Mouse (Mus musculus) heart, postnatal 0 days (tissue): ENCODE data around the gene Epha6. TPM values are rescaled to one million over a fixed set of nuclear protein-coding genes. Genes with fewer than 3 reads are reported as not detected.

ENCODE experiments used
- ATAC-seq: fragments of 200-750 bp; cut with Nextera tagmentation; 2 replicates; pipeline ENCODE4 v1.8.0; 2017; ENCODE audit warnings: low read depth, moderate number of reproducible peaks, moderate library complexity; ENCODE audit not compliant: insufficient read depth
- DNase-seq: peaks from one replicate; pipeline ENCODE4 v3.0.0-alpha.2; 2016; ENCODE audit warnings: low spot score
- H3K27ac ChIP-seq: fragments of 300-500 bp; sonication (generic); 2 replicates; pipeline ENCODE4 v1.5.1; 2014; ENCODE audit warnings: low read depth, mild to moderate bottlenecking
- H3K27me3 ChIP-seq: fragments of 300-500 bp; sonication (generic); 2 replicates; pipeline ENCODE4 v1.6.1; 2014; ENCODE audit warnings: low read length, mixed read lengths; ENCODE audit not compliant: control insufficient read depth, insufficient read depth
- H3K36me3 ChIP-seq: fragments of 300-500 bp; sonication (generic); replicated peaks from 2 replicates; pipeline ENCODE4 v1.6.1; 2014; ENCODE audit warnings: low read length, mixed read lengths; ENCODE audit not compliant: control insufficient read depth, insufficient read depth
- H3K4me1 ChIP-seq: fragments of 300-500 bp; sonication (generic); 2 replicates; pipeline ENCODE4 v1.6.1; 2014; ENCODE audit warnings: antibody characterized with exemption; ENCODE audit not compliant: control insufficient read depth, insufficient read depth
- H3K4me2 ChIP-seq: fragments of 300-500 bp; sonication (generic); 2 replicates; pipeline ENCODE4 v1.6.1; 2014; ENCODE audit warnings: low read depth, mild to moderate bottlenecking, low read length, moderate library complexity
- H3K4me3 ChIP-seq: fragments of 300-500 bp; sonication (generic); 2 replicates; pipeline ENCODE4 v1.5.1; 2014; ENCODE audit warnings: low read depth, low read length
- H3K9ac ChIP-seq: fragments of 300-500 bp; sonication (generic); replicated peaks from 2 replicates; pipeline ENCODE4 v1.6.1; 2014; ENCODE audit warnings: low read depth, low read length, mixed read lengths
- H3K9me3 ChIP-seq: fragments of 300-500 bp; sonication (generic); replicated peaks from 2 replicates; pipeline ENCODE4 v1.6.1; 2016; ENCODE audit warnings: low read length; ENCODE audit not compliant: control insufficient read depth
- CTCF ChIP-seq: IDR thresholded peaks from 2 replicates; pipeline ENCODE4 v1.5.1; 2016; ENCODE audit warnings: antibody characterized with exemption, control low read depth, low read depth
- EP300 ChIP-seq: IDR thresholded peaks from 2 replicates; pipeline ENCODE4 v1.6.1; 2016; ENCODE audit warnings: antibody characterized with exemption, low read depth
- WGBS: fragments of 180-500 bp; shearing (Covaris S2); extraction: QIAGEN DNeasy Blood & Tissue Kit; methylation state at CpG from one replicate; pipeline ENCODE4 v1.1.7; 2014; 5-methylcytosine and 5-hydroxymethylcytosine counted together
- polyA plus RNA-seq: library from polyadenylated mRNA; unstranded; fragments of >200 nt; fragmentation: Nextera tagmentation; extraction: Ambion mirVana; gene quantifications from 2 replicates; pipeline ENCODE4 v1.2.1, GENCODE M21; 2015
- total RNA-seq: library from RNA; depleted of rRNA; stranded (reverse); fragments of >200 nt; gene quantifications from 2 replicates; pipeline ENCODE4 v1.2.3, GENCODE M21; 2014; ENCODE audit warnings: low replicate concordance

The Epha6 gene
- total and polyA plus RNA-seq, 2 experiments from 2014 or later: not detected

DNA sequence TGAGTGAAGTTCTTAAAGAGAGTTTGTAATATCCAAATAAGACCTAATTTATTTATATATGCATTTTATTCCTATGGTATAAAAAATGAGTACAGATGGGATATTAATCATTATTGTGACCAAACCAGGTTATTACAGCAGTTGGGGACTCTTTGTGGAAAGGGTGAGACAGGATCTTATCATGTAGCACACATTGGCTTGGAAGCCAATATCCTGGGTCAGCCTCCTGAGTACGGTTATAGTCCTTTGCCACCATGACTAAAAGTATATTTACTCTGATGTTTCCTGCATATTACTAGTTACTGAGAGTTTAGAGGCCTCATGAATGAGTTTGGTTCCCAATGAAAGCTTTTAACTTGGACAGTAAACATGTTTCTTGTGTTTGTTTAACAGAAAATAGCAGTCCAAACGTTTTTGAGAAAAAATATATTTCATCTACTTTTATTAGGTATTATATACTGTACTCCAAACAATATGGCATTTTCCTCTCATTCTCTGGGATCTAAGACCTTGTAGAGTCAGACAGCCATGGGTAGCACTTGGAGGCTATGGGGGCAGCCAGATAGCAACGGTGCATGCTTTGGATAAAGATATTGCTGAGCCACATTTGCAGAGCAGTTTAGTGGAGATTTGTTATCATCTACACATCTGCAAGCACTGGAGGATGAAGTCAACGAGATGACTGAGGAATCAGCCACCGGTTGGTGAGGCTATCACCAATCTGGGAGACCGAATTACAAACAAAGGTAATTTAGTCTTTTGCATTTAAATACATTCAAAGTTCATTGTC lies 340.4 kb downstream of the Epha6 start:
- TF ChIP-seq EP300 (no peak), CTCF (no peak)
- WGBS: 64% methylated on average over 6 of the region's 6 CpGs
- H3K4me3 ChIP-seq: no peak overlapping the region

DNA sequence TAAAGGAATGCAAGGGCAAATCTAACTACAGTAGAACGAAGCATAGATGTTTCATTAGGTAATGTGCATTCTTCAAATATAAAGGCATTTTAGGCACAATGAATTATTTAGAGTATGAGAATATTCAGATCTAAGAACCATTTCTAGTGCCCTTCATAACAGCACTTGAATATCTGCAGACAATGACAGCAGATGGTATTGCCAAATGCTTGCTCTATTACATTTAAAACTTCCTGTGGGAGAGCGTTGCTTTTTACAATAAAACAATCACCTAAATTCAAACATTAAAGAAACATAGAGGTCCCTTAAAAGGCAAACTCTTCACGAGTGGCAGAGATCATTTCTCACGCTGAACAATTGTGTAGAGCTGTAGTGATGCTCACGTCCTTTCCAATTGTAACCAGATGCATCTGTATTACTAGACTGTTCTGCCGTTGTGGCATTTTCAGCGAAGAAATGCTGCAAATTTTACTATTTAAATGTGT lies 347.1 kb downstream of the Epha6 start:
- no peak overlapping the region for H3K4me3 ChIP-seq
- H3K27ac ChIP-seq: no peak overlapping the region
- no peaks in the 10 kb centered on the region for H3K36me3 ChIP-seq
- no peaks in the 10 kb centered on the region for H3K27me3 ChIP-seq
- WGBS: 71% methylated on average over 7 of the region's 7 CpGs
- no peak overlapping the region for H3K4me2 ChIP-seq
- DNase-seq: no peak
- TF ChIP-seq EP300 (no peak), CTCF (no peak)
- H3K9me3 ChIP-seq: no peaks in the 10 kb centered on the region
- ATAC-seq: no peak
- no peaks in the 10 kb centered on the region for H3K4me1 ChIP-seq
- H3K9ac ChIP-seq: no peak overlapping the region

More for the DNA sequence above, 340.4 kb downstream of the Epha6 start:
- Histone ChIP-seq H3K9me3 (no peaks in the 10 kb centered on the region), H3K27ac (no peak overlapping the region), H3K4me1 (no peaks in the 10 kb centered on the region), H3K36me3 (no peaks in the 10 kb centered on the region), H3K9ac (no peak overlapping the region), H3K27me3 (no peaks in the 10 kb centered on the region), H3K4me2 (no peak overlapping the region)
- DNase-seq (no peak), ATAC-seq (no peak)

DNA sequence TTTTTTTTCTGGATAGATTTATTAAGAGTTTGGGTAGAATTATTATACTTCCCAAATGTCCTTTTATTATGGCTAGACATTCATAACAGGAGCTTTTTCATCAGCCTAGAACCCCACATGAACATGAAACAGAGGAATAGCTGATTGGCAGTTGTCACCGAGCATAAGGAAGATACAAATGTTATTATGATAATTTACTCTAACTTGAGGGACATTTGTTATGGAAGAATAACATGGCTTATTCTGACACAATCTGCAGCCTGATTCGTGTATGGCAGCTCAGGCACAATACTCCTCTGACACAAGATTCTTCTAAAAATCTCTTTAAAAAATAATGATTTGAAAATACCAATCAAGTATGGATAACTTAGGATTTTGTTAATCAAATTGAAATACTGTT lies 347.7 kb downstream of the Epha6 start:
- Histone ChIP-seq H3K9me3 (no peaks in the 10 kb centered on the region), H3K9ac (no peak overlapping the region), H3K4me3 (no peak overlapping the region), H3K27me3 (no peaks in the 10 kb centered on the region), H3K4me1 (no peaks in the 10 kb centered on the region), H3K36me3 (no peaks in the 10 kb centered on the region), H3K4me2 (no peak overlapping the region), H3K27ac (no peak overlapping the region)
- TF ChIP-seq EP300 (no peak), CTCF (no peak)
- no peak for ATAC-seq
- WGBS: 61% methylated on average over 2 of the region's 2 CpGs
- no peak for DNase-seq

DNA sequence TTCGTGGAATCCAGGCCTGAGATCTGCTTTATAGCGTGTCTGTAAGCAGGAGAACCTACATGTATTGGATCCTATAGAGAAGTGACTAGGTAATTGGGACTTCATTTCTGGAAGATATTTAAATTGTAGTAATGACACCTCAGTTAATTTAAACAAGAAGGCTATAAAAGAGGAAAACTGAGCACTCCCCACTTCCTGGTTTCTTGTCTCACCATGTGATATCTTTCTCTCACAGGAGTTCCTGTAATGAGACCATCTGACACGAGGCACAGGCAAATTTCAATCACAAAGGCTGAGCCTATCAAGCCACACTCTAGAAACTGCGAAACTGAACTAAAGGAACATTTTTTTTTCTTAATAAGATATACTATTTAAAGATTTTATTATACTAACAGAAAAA lies 348.3 kb downstream of the Epha6 start:
- H3K4me1 ChIP-seq: no peaks in the 10 kb centered on the region
- no peak overlapping the region for H3K9ac ChIP-seq
- H3K27ac ChIP-seq: no peak overlapping the region
- H3K4me3 ChIP-seq: no peak overlapping the region
- DNase-seq (no peak), ATAC-seq (no peak)
- no peaks in the 10 kb centered on the region for H3K27me3 ChIP-seq
- H3K36me3 ChIP-seq: no peaks in the 10 kb centered on the region
- no peak for TF ChIP-seq CTCF
- no peak for TF ChIP-seq EP300
- no peak overlapping the region for H3K4me2 ChIP-seq
- WGBS: 58% methylated on average over 4 of the region's 4 CpGs
- no peaks in the 10 kb centered on the region for H3K9me3 ChIP-seq

DNA sequence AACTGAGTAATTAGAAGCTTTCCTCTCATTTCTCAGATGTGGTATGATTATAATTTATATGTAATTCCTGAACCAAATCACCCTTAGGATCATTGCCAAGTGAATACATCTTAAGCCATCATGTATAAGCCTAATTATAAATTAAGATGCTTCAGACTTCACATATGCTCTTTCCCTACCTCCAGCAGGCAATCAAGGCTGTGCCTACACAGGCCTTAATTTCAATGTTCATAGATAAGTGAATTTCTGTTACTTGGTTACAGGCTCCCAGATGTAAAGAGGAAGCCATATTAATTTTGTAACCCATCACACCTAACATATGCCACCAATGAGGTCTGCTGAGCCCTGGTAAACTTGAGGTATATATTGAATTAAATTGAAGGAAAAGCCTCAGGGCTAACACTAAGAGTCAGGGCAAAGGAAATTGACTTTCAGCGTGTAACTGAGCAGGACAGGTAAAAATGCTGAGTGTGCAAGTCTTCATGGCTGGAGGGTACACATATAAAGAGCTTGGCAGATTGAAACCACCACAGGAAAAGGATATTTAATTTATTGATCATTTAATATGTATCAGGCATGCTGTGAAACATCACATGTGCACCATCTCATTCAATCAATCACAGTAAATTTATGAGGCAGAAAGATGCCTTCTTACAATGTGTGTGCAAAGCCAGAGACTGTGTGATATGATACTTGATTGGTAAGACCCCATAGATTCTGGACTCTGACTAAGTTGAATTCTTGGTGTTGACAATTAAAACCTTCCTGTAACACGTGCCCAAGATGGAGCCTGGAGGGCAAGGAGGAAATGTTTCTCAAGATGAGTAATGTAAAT lies 365.8 kb downstream of the Epha6 start:
- H3K27me3 ChIP-seq: no peaks in the 10 kb centered on the region
- ATAC-seq (no peak), DNase-seq (no peak)
- no peaks in the 10 kb centered on the region for H3K36me3 ChIP-seq
- H3K4me2 ChIP-seq: no peak overlapping the region
- H3K4me1 ChIP-seq: no peaks in the 10 kb centered on the region
- TF ChIP-seq CTCF (no peak), EP300 (no peak)
- no peaks in the 10 kb centered on the region for H3K9me3 ChIP-seq
- no peak overlapping the region for H3K9ac ChIP-seq
- WGBS: 66% methylated on average over 2 of the region's 2 CpGs
- no peak overlapping the region for H3K27ac ChIP-seq
- H3K4me3 ChIP-seq: no peak overlapping the region
